Mouse (Mus musculus): ENCODE measurements around the gene Gm19426. TPM values are rescaled to one million over a fixed set of nuclear protein-coding genes. Genes with fewer than 3 reads are reported as not detected.

Gene Gm19426
- 4.4 TPM for polyA plus RNA-seq (2012; fragmentation: generic; extraction: Trizol)
- long read RNA-seq, experiment 1, result 0 reads
- long read RNA-seq, experiment 2, result 0 reads

GRCm38 (mm10) chr2:84743561-84743960 lies at the start of gene Gm19426:
Gene Gm19426, minus strand, starts transcription at chr2:84743655.
- H3ac ChIP-seq (ENCODE audit: control insufficient read depth, insufficient read length, low read depth), result peak within 1 kb of the TSS; percentile 69
- no peak for TF ChIP-seq MYOG (IDR thresholded peaks at IDR 0.05; ENCODE audit: control insufficient read depth, extremely low read depth, insufficient read length)
- no peak for TF ChIP-seq MYOD1 (IDR thresholded peaks at IDR 0.05; ENCODE audit: control insufficient read depth, insufficient read length, low read depth)
- peak; percentile 43 for TF ChIP-seq MAX (IDR thresholded peaks at IDR 0.05)
- peaks cover 20% of the 10 kb centered on the region for H3K79me3 ChIP-seq (ENCODE audit: low read depth)
- peaks cover 34% of the 10 kb centered on the region for H3K79me2 ChIP-seq (ENCODE audit: control insufficient read depth, insufficient read depth)
- peak within 1 kb of the TSS; percentile 99 for H3K4me3 ChIP-seq (ENCODE audit: insufficient read depth, poor library complexity, severe bottlenecking)
- H3K36me3 ChIP-seq (ENCODE audit: control insufficient read depth, insufficient read depth), result peaks cover 17% of the 10 kb centered on the region
- H3K27me3 ChIP-seq (ENCODE audit: control insufficient read depth, insufficient read depth, insufficient read length), result no peaks in the 10 kb centered on the region

- TF ChIP-seq CTCF (IDR thresholded peaks at IDR 0.05; ENCODE audit: control insufficient read depth, insufficient read depth, insufficient read length) (no peak), USF1 (IDR thresholded peaks at IDR 0.05; ENCODE audit: low read depth) (no peak), FOSL1 (IDR thresholded peaks at IDR 0.05; ENCODE audit: insufficient read depth, low read length, poor library complexity, severe bottlenecking) (no peak), MYOG (IDR thresholded peaks at IDR 0.05; ENCODE audit: control insufficient read depth, extremely low read depth, insufficient read length) (no peak), CEBPB (IDR thresholded peaks at IDR 0.05; ENCODE audit: low read depth) (no peak)
- Histone ChIP-seq H3K36me3 (ENCODE audit: control insufficient read depth, insufficient read depth) (no peaks in the 10 kb centered on the region), H3K79me2 (ENCODE audit: control insufficient read depth, insufficient read depth) (no peaks in the 10 kb centered on the region), H3K4me3 (ENCODE audit: insufficient read depth, poor library complexity, severe bottlenecking) (no peak overlapping the region), H3K27me3 (ENCODE audit: control insufficient read depth, insufficient read depth, insufficient read length) (no peaks in the 10 kb centered on the region), H3K79me3 (ENCODE audit: low read depth) (no peaks in the 10 kb centered on the region), H3ac (ENCODE audit: control insufficient read depth, insufficient read length, low read depth) (no peak overlapping the region)
Observed at GRCm38 (mm10) chr2:84793154-84793553, 49.7 kb upstream of the Gm19426 start.

GRCm38 (mm10) chr2:84792516-84792915 lies 49.1 kb upstream of the Gm19426 start:
- Histone ChIP-seq H3K36me3 (ENCODE audit: control insufficient read depth, insufficient read depth) (no peaks in the 10 kb centered on the region), H3K4me3 (ENCODE audit: insufficient read depth, poor library complexity, severe bottlenecking) (no peak overlapping the region), H3K79me3 (ENCODE audit: low read depth) (no peaks in the 10 kb centered on the region), H3ac (ENCODE audit: control insufficient read depth, insufficient read length, low read depth) (no peak overlapping the region), H3K27me3 (ENCODE audit: control insufficient read depth, insufficient read depth, insufficient read length) (no peaks in the 10 kb centered on the region), H3K79me2 (ENCODE audit: control insufficient read depth, insufficient read depth) (no peaks in the 10 kb centered on the region)
- no peak for TF ChIP-seq CTCF (IDR thresholded peaks at IDR 0.05; ENCODE audit: control insufficient read depth, insufficient read depth, insufficient read length)
- no peak for TF ChIP-seq USF1 (IDR thresholded peaks at IDR 0.05; ENCODE audit: low read depth)
- TF ChIP-seq CEBPB (IDR thresholded peaks at IDR 0.05; ENCODE audit: low read depth), result no peak
- TF ChIP-seq MYOG (IDR thresholded peaks at IDR 0.05; ENCODE audit: control insufficient read depth, extremely low read depth, insufficient read length), result no peak
- TF ChIP-seq FOSL1 (IDR thresholded peaks at IDR 0.05; ENCODE audit: insufficient read depth, low read length, poor library complexity, severe bottlenecking), result no peak
- no peak for TF ChIP-seq MAX (IDR thresholded peaks at IDR 0.05)
- TF ChIP-seq MYOD1 (IDR thresholded peaks at IDR 0.05; ENCODE audit: control insufficient read depth, insufficient read length, low read depth), result no peak

DNA sequence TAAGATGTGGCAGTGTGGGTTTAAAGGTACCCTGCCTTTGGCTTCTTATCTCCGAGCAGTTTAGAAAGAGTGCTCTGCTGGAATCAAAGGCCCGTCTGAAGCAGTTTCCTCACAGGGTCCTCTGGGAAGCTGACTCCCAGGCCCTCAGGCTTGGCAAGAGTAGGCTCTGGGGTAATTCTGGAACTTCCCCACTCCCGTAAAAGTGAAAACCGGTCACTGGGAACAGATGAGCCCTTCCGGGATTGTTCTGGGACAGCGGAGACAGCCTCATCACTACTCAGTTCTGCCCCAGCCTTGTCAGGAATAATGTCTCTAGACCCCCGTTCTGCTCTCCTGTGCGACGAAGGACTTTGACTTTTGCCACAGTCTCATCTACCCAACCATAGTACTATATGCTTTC lies 47.0 kb upstream of the Gm19426 start:
- Histone ChIP-seq H3ac (ENCODE audit: control insufficient read depth, insufficient read length, low read depth) (no peak overlapping the region), H3K36me3 (ENCODE audit: control insufficient read depth, insufficient read depth) (no peaks in the 10 kb centered on the region), H3K79me2 (ENCODE audit: control insufficient read depth, insufficient read depth) (no peaks in the 10 kb centered on the region), H3K4me3 (ENCODE audit: insufficient read depth, poor library complexity, severe bottlenecking) (no peak overlapping the region), H3K79me3 (ENCODE audit: low read depth) (no peaks in the 10 kb centered on the region), H3K27me3 (ENCODE audit: control insufficient read depth, insufficient read depth, insufficient read length) (no peaks in the 10 kb centered on the region)
- no peak for TF ChIP-seq CTCF (IDR thresholded peaks at IDR 0.05; ENCODE audit: control insufficient read depth, insufficient read depth, insufficient read length)
- TF ChIP-seq FOSL1 (IDR thresholded peaks at IDR 0.05; ENCODE audit: insufficient read depth, low read length, poor library complexity, severe bottlenecking), result no peak
- TF ChIP-seq MYOG (IDR thresholded peaks at IDR 0.05; ENCODE audit: control insufficient read depth, extremely low read depth, insufficient read length), result no peak
- TF ChIP-seq CEBPB (IDR thresholded peaks at IDR 0.05; ENCODE audit: low read depth), result no peak
- TF ChIP-seq MYOD1 (IDR thresholded peaks at IDR 0.05; ENCODE audit: control insufficient read depth, insufficient read length, low read depth), result no peak
- TF ChIP-seq MAX (IDR thresholded peaks at IDR 0.05), result no peak
- TF ChIP-seq USF1 (IDR thresholded peaks at IDR 0.05; ENCODE audit: low read depth), result no peak

DNA sequence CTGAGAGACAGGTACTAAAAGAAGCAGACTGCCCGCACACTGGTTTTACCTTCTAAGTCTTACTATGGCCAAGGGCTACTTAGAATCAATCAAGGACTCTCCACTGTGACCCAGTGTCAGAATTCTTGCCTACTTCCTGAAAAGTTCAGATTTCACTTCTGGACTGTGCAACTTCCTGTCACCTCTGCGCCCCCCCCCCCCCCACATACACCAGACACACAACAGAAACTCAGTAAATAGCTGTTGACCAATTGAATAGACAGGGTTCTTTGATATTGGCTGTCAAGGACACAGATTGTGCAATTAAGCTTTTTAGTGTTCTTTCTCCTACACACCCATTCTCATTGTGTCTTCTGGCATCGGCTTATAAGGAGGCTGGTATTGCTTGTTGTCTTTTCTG lies 44.9 kb upstream of the Gm19426 start:
- H3K79me2 ChIP-seq (ENCODE audit: control insufficient read depth, insufficient read depth), result no peaks in the 10 kb centered on the region

DNA sequence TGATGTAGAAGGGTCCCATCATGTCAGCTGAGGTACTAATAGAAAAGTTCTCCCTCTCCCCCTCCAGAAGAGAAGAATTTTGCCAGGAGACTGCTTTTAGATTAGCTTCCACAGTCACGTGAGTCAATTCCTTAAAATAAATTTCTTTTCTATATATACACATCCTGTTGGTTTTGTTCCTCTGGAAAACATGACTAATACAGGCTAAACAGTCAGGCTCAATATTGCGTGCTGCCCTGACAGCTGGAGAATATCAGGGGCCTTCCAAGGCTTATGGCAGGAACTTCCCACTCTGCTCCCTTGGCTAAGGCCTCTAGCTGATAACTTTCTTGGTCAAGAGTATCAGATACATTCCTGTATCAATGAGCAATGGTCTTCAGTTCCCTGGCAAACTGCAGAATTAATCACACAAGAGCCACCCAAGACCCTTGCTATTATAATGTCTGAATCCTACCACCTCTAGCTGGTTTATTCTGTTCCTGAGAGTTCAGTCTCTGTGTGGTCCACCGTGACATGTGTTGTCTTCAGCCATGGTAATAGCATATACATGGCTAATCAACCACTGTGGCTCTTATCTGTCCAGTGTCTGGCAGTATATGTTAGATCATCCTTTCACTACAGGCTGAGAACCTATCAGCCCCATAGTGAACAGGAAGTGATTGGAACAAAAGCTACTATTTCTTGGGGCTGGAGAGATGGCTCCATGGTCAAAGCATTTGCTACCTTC lies 40.5 kb upstream of the Gm19426 start:
- Histone ChIP-seq H3K36me3 (ENCODE audit: control insufficient read depth, insufficient read depth) (no peaks in the 10 kb centered on the region), H3K79me2 (ENCODE audit: control insufficient read depth, insufficient read depth) (no peaks in the 10 kb centered on the region), H3K27me3 (ENCODE audit: control insufficient read depth, insufficient read depth, insufficient read length) (no peaks in the 10 kb centered on the region), H3K4me3 (ENCODE audit: insufficient read depth, poor library complexity, severe bottlenecking) (no peak overlapping the region), H3K79me3 (ENCODE audit: low read depth) (no peaks in the 10 kb centered on the region), H3ac (ENCODE audit: control insufficient read depth, insufficient read length, low read depth) (no peak overlapping the region)
- peak; percentile 53 for TF ChIP-seq USF1 (IDR thresholded peaks at IDR 0.05; ENCODE audit: low read depth)
- TF ChIP-seq MYOD1 (IDR thresholded peaks at IDR 0.05; ENCODE audit: control insufficient read depth, insufficient read length, low read depth), result no peak
- no peak for TF ChIP-seq CEBPB (IDR thresholded peaks at IDR 0.05; ENCODE audit: low read depth)
- TF ChIP-seq MYOG (IDR thresholded peaks at IDR 0.05; ENCODE audit: control insufficient read depth, extremely low read depth, insufficient read length), result no peak

More for the DNA sequence above, 44.9 kb upstream of the Gm19426 start:
- Histone ChIP-seq H3K4me3 (ENCODE audit: insufficient read depth, poor library complexity, severe bottlenecking) (no peak overlapping the region), H3ac (ENCODE audit: control insufficient read depth, insufficient read length, low read depth) (no peak overlapping the region), H3K36me3 (ENCODE audit: control insufficient read depth, insufficient read depth) (no peaks in the 10 kb centered on the region), H3K27me3 (ENCODE audit: control insufficient read depth, insufficient read depth, insufficient read length) (no peaks in the 10 kb centered on the region), H3K79me3 (ENCODE audit: low read depth) (no peaks in the 10 kb centered on the region)
- TF ChIP-seq USF1 (IDR thresholded peaks at IDR 0.05; ENCODE audit: low read depth), result no peak
- no peak for TF ChIP-seq FOSL1 (IDR thresholded peaks at IDR 0.05; ENCODE audit: insufficient read depth, low read length, poor library complexity, severe bottlenecking)
